Mouse (Mus musculus) brown adipose tissue, adult 24 weeks (tissue): ENCODE data around the gene Sema6b. TPM values are rescaled to one million over a fixed set of nuclear protein-coding genes. Genes with fewer than 3 reads are reported as not detected.

Experiments
- H3K27ac ChIP-seq: fragments of 200-500 bp; replicated peaks from 2 replicates; pipeline ENCODE4 v1.5.1; 2012; ENCODE audit warnings: low read depth, mild to moderate bottlenecking, low read length
- H3K4me1 ChIP-seq: fragments of 200-500 bp; 2 replicates; pipeline ENCODE4 v1.6.1; 2012; ENCODE audit warnings: low read length, mixed read lengths; ENCODE audit not compliant: control insufficient read depth, insufficient read depth, insufficient read length
- H3K4me3 ChIP-seq: fragments of 200-500 bp; 2 replicates; pipeline ENCODE4 v1.5.1; 2012; ENCODE audit warnings: low read depth, mild to moderate bottlenecking, low read length, moderate library complexity; ENCODE audit not compliant: insufficient read depth
- polyA plus RNA-seq: library from polyadenylated mRNA; stranded (reverse); fragments of >200 nt; gene quantifications from 2 replicates; pipeline ENCODE4 v1.2.4, GENCODE M21; 2012; ENCODE audit not compliant: missing spikeins, insufficient read depth, insufficient read length

The Sema6b gene
- polyA plus RNA-seq, 1 experiment: 1.9 TPM

DNA sequence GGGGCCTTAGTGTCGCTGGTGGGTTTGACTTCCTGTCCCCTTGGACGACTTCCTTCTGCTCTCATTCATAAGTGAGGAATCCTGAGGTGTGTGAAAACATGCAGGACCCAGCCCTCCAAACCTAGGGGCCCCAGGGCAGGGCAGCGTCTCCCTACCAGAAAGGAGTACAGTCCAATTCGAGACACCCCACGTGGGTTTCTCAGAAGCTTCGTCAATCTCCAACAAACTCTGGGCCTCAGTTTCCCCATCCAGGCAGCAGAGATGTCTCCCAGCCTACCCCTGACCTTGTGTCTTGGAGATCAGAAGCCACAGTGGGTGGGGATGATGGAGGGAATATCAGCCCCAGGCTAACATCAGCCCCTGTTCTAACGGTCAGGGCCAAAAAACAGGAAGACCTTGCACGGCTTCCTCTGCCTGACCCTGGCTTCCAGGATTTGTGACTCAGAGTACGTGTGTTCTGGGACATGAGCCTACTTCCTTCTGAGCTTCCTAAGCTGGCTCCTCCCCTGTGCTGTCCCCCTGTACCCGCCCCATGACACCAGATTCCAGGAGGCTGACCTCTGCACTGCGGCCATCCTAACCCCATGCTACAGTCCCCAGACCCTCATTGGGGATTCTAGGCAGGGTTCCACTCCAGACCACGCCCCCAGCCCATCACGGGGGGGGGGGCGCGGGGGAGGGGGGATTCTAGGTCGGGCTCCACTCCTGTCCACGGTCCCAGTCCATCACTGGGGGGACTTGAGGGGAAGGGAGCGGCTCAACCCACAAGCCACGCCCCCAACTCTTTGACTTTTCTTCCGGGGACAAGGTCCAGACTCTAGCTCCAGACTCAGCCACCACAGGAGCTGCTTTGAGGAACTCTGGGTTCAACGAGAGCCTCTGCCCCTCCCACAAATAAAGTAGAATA is 6.4 kb downstream of the Sema6b start:
- Histone ChIP-seq H3K4me1 (peaks cover 17% of the 10 kb centered on the region), H3K4me3 (peak overlapping the region; percentile 57), H3K27ac (peak overlapping the region; percentile 98)

DNA sequence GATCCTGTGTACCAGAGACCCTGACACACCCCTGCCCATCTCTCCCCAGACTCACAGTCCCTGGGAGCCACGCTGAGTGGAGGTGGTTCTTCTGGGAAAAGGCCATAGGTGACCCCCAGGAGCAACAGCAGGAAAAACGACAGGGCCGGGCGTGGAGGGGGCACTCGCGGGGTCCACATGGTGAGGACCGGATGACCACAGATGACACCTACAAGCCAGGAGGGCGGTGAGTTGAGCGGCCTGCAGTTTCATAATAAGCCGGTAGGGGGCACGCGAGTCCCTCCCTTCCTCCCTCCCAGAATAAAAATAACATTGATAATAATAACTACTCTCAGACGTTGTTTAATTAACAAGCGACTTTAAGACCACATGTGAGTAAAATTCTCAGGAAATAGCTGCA is 7.5 kb downstream of the Sema6b start:
- Histone ChIP-seq H3K4me3 (peak overlapping the region; percentile 38), H3K4me1 (peaks cover 15% of the 10 kb centered on the region), H3K27ac (no peak overlapping the region)

DNA sequence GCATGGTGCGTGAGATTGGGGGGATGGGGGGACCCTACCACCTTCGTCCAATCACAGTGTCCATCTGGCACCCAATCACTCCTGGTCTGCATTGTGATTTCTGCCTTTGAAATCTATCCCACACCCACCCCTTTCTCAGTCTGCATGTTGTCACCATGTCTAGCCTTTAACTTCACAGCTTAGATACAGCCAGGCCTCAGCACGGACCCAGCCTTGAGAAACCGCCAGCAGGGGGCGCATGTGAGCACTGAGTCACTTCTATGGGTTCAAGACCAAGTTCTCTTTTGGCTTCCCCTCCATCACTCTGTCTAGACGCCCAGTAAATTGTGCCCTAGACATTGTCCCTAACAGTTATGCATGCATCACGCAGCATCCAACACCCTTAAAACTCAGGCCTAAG is 8.3 kb downstream of the Sema6b start:
- H3K27ac ChIP-seq: no peak overlapping the region
- H3K4me3 ChIP-seq: no peak overlapping the region
- H3K4me1 ChIP-seq: peaks cover 6% of the 10 kb centered on the region

DNA sequence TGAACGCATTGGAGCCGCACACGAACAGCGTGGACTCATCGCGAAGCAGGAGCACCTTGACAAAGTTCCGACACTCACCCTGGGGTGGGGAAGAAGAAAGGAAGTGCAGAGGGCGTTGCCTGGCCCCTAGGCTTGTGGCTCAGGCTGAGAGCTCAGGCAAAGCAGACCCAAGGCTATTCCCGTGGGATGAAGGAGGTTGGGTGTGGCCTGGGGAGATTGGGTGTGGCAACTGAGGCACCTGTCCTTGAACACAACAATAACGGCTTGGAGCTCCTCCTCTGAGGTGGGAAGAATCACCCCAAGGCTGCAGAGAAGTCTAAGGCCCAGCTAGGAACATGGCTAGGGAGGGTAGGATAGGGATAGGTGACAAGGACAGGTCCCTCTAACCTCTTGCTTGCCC is 9.0 kb downstream of the Sema6b start:
- H3K27ac ChIP-seq: no peak overlapping the region
- H3K4me1 ChIP-seq: peaks cover 4% of the 10 kb centered on the region
- no peak overlapping the region for H3K4me3 ChIP-seq

DNA sequence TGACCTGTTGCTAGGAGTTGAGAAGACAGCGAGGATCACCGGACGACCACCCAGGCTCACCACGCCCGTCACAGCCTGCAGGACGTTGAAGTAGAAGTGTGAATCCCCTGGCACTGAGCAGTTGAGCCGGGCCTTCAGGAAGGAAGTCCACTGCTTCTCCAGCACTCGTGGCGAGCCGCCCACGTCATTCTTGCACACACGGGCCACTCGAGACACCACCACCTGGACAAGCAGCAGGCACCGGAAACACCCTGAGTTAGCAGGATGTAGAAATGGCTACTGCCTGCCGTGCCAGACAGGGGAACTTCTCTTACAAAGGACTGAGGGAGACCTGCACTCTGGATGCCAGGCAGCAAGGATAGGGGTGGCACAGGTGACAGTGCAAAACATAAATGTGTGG is 11.9 kb downstream of the Sema6b start:
- H3K4me1 ChIP-seq: peaks cover under 1% of the 10 kb centered on the region; the same call in 1 of the 2 replicates
- no peak overlapping the region for H3K27ac ChIP-seq
- H3K4me3 ChIP-seq: no peak overlapping the region

DNA sequence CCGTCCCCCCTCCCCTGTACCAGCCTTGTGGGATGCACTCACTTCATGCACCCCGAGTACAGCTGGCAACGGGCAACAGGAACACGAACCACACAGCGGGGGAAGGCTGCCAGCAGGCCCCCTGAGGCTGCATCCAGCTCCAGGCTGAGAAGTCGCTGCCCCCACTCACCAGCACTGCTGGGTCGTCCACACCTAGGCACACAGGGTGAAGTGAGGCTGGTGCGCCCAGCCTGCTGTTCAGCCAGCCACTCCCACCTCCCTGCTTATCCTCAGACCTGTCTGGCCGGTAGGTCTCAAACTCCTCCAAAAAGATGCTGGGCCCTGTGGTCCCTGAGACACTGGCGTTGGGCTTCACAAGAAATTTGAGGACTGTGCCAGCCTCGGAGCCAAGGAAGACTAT is 14.0 kb downstream of the Sema6b start:
- Histone ChIP-seq H3K27ac (no peak overlapping the region), H3K4me1 (peaks cover 3% of the 10 kb centered on the region; the same call in 1 of the 2 replicates), H3K4me3 (no peak overlapping the region)

DNA sequence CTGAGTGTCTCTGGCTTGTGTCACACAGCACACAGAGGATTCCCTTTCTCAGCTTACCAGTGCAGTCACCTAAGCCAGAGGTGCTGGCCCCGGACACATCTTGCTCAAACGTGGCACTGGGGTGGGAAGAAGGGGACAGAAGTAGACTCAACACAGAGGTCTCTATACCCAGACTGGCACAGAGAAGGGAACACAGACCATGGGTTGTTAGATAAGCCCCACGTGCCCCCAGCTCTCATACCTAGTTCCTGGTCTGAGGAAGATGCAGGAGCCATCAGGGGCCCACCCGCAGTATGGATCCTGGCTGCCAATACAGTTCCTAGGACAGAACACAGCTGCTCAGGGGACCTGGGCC is 14.9 kb downstream of the Sema6b start:
- H3K4me3 ChIP-seq: no peak overlapping the region
- no peak overlapping the region for H3K27ac ChIP-seq
- peaks cover 3% of the 10 kb centered on the region; the same call in 1 of the 2 replicates for H3K4me1 ChIP-seq

DNA sequence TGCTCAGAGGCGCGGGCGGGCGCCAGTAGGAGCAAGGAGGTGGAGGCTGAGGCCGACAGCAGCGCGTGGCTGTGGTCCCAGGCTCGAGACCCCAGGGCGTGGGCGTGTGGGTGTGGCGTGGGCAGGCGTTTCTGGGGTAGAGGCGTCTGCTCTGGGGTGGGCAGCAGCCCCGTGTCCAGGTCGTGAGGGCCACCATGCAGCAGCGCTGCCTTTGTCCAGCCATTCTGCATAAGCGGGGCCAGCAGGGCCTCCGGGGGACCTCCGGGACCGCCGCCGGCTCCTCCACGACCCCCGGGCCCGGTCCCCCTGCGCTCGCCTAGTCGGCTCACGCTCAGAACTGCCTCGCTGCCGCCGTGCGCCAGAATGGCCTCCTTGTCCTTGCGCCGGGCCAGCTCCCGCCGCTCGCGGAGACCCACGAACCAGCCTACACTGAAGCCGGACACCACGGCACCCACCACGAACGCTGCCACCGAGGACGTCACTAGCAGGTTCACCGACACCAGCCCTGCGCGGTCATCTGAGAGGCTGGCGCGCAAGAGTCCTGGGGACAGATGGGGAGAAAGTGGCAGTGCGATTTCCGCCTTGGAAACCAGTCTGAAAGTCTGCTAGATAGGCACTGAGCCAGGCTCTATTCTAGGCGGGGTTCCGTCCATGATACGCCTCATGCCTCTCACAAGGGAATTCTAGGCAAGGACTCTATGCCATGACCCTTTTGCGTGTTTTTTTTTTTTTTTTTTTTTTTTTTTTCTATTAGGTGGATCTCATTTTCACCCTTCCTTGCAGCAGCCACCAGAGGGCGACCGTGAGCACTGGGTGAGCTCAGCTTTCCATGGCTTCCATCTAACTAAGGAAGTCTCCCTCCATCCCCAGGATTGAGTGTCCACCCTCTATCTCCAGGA is 15.5 kb downstream of the Sema6b start:
- Histone ChIP-seq H3K27ac (peak overlapping the region; percentile 69), H3K4me3 (peak overlapping the region; percentile 64), H3K4me1 (peaks cover 6% of the 10 kb centered on the region; the same call in 1 of the 2 replicates)

DNA sequence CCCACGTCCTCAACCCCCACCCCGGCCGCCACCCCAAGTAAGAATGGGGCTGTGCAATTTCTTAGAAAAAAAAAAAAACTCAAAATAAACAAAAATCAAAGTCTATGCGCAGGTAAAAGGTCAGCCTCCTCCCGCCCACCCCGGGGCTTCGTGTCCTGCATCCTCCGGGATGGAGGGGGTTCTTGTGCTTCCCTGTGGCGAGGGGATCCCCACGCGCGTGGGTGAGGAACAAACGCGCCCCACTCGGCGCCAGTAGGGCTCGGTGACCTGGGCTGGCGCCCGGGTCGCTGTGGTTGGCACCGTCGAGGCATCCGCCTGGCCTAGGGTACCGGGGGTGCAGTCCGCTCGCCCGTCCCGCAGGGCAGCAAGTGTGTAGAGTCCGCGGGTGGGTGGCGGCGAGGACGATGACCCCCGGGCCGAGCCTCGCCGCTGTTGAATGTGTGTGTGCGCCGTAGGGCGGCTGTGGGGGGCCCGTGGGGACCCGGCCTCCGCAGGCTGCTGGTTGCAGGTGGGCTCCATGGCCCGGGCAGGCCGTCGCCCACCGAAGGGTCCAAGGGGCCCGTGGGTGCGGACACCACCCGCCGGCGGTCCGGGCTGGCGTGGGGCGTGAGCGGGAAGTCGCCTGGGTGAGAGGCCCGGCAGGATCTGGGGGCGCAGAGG is 16.3 kb downstream of the Sema6b start:
- peak overlapping the region; percentile 69 for H3K27ac ChIP-seq
- peaks cover 7% of the 10 kb centered on the region; the same call in 1 of the 2 replicates for H3K4me1 ChIP-seq
- H3K4me3 ChIP-seq: peak overlapping the region; percentile 64

DNA sequence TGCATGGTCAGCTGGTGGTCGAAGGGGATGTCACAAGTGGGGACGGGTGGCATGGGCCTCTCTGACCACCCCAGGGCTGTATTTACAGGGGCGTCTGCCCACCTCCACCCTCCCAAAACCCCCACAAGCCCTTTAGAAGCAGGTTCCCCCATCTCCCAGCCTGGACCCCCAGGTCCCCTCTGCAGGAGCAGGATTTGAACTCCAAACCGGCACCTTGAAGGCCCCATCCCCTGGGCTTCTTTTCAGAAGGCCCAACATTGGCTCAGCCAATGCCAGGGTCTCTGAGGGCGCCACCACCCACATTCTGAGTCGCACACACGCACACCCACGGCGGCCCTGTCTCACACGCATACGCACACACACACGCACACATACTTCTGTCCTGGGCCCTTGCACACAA is 17.0 kb downstream of the Sema6b start:
- Histone ChIP-seq H3K4me1 (peaks cover 7% of the 10 kb centered on the region; the same call in 1 of the 2 replicates), H3K4me3 (peak overlapping the region; percentile 64), H3K27ac (no peak overlapping the region)

DNA sequence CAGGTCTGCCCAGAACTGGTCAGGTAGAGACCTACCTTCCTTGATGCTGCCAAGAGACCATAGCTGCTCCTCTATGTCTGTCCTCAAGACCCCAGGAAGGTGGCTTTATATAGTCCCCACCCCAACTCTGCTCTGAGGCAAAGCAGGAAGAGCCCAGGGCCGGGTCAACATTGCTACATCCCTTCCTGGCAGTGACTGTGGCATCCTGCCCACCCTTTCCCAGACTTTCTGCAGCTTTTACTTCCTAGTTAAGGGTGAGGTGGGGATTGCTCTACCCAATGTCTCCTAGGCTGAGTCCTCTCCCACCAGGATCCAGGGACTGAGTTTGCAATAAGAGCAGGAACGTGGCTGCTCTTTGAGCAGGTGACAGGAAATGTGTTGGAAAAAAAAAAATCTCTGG is 18.3 kb downstream of the Sema6b start, which contains the start of gene Lrg1:
Lrg1 (minus strand) TSS at position 176 of the 400 bp plus-strand sequence.
- peak within 1 kb of the TSS; percentile 64 for H3K4me3 ChIP-seq
- peaks cover 7% of the 10 kb centered on the region; the same call in 1 of the 2 replicates for H3K4me1 ChIP-seq
- H3K27ac ChIP-seq: peak within 1 kb of the TSS; percentile 78

DNA sequence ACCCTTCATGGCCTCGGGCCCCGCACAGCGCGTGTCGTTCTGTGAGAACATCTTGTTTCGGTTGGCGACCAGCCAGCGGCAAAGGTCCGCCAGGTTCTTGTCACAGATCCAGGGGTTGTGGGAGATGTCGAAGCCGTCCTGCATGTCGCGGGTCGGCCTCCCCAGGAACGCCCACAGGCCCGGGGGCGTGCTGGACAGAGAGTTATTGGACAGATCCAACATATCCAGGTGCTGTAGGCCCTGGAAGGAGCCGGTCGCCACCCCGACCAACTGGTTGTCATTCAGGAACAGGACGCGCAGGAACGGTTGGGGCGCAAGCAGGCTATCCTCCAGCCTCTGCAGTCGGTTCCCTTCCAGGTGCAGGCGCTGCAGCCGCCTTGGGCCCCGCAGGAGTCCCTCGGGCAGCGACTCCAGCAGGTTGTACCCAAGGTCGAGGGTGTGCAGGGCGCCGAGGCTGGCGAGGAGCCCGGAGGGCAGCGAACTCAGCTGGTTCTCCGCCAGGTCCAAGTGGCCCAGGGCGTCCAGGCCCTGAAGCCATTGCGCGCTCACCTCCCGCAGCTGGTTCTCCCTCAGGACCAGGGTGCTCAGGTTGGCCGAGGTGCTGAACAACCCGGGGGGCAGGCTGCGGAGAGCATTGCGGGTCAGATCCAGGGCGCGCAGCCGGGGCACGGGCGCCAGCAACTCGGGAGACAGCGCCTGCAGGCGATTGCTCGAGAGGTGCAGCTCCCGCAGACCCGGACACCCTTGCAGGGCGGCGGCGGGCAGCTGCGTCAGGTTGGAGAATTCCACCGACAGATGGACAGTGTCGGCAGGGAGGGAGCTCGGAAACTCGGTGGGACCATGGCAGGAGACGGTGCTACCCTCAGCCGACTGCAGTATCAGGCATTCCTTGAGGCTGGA is 19.9 kb downstream of the Sema6b start:
- H3K4me3 ChIP-seq: peak overlapping the region; percentile 64
- peak overlapping the region; percentile 78 for H3K27ac ChIP-seq
- peaks cover 7% of the 10 kb centered on the region; the same call in 1 of the 2 replicates for H3K4me1 ChIP-seq

DNA sequence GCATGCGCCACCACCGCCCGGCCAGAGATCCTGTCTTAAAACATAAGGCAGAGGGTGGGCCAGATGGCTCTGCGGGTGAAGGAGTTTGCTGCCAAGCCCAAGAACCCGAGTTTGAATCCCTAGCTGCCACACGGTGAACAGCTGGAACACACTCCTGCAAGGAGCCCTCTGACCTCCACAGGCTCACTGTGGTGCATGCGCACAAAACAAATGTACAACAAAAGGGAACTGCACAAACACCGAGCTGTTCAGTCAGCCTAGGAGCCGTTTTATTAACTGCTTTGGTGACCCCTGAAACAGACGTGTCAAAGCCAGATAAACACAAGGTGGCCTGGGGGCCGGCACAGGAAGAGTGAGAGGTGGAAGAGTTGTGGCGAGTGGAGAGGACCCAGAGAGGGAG is 20.7 kb downstream of the Sema6b start:
- Histone ChIP-seq H3K4me3 (peak overlapping the region; percentile 64), H3K4me1 (peaks cover 7% of the 10 kb centered on the region; the same call in 1 of the 2 replicates), H3K27ac (peak overlapping the region; percentile 32)

DNA sequence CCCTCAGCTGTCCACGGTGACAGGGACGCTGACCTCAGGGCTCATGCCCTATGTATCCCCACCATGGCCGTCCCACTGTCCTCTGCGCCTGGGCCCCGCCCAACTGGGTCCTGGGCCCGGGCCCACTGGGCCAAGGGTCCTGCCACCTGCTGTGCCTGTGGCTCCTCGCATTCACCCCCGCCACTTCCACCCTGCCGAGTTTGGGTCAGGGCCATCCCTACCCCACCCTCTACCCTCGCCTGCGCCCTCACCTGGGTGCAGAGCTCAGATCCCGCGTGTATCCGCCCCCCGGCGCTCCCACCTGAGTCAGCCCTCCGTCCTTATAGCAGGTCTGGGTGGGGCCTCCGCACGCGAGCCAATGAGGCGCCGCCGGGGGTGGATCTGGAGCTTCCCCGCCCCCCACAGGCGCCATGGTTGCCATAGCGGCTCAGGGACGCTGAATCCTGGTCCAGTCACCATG is 22.9 kb downstream of the Sema6b start, which contains the start of gene Plin5:
Plin5 (minus strand) TSS at position 346 of the 460 bp plus-strand sequence.
- Histone ChIP-seq H3K4me1 (peaks cover 4% of the 10 kb centered on the region; the same call in 1 of the 2 replicates), H3K27ac (peak within 1 kb of the TSS; percentile 96), H3K4me3 (peak within 1 kb of the TSS; percentile 78)
